Mouse (Mus musculus) heart, adult 18-20 months (tissue): ENCODE measurements around the gene Naa50. TPM values are rescaled to one million over a fixed set of nuclear protein-coding genes. Genes with fewer than 3 reads are reported as not detected.

ENCODE experiments used
- DNase-seq, 2 experiments: peaks; one replicate each; pipeline ENCODE4 v3.0.0; 2021 to 2022; ENCODE audit warnings: mixed read lengths in 1 of 2
- long read RNA-seq, 2 experiments: library from polyadenylated mRNA; stranded (forward); transcript quantifications; one replicate each; pipeline ENCODE4 v2.0.0; 2021
- total RNA-seq, 2 experiments: library from RNA; stranded (reverse); gene quantifications; 2 replicates each; pipeline ENCODE4 v1.2.3; 2021

Naa50 gene
- 10 to 100 TPM; 54.6 to 55.7 TPM for total RNA-seq
- long read RNA-seq, experiment 1, full-length matches to known transcripts = 32 of 37 reads
- long read RNA-seq, experiment 1, partial matches to known transcripts = 0 of 37 reads
- long read RNA-seq, experiment 1, other reads (novel, unspliced or antisense) = 5 of 37 reads
- long read RNA-seq, experiment 2, full-length matches to known transcripts = 13 of 15 reads
- long read RNA-seq, experiment 2, partial matches to known transcripts = 0 of 15 reads
- long read RNA-seq, experiment 2, other reads (novel, unspliced or antisense) = 2 of 15 reads

DNA sequence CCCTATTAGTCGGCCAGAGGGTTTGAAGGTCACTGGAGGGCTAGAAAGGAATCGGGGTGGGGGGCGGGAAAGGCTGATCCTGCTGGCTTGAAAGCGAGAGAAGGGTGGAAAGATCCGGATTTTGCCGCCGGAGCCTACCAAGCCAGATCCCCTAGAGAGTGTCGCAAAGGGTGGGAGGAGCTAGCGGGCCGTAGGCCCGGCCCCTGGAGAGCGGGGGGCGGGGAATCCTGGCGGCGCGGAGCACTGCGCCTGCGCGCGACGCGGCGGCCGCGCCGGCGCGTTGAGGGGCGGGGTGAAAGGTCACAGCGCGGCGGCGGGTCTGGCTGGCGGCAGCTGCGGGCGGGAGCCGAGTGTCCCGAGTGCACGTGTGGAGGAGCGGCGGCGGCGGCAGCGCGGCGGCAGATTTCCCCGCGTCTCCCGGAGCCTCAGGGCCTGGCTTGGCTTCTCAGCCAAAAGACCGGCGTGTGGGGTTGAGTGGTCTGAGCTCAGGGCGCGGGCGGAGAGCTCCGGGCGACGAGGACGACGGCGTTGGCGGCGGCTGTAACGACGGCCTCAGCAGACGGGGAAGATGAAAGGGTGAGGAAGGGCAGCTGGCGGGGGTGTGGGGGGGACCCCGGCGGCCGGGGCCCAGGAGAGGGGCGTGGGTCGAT, at the start of gene Naa50, which contains the start of gene Atp6v1a:
Gene Naa50 (plus strand): TSS at position 295 of the 650 bp plus-strand sequence.
Gene Atp6v1a (minus strand): TSS at position 170 of the 650 bp plus-strand sequence.
- DNase-seq = peak; percentile 91 to 93

DNA sequence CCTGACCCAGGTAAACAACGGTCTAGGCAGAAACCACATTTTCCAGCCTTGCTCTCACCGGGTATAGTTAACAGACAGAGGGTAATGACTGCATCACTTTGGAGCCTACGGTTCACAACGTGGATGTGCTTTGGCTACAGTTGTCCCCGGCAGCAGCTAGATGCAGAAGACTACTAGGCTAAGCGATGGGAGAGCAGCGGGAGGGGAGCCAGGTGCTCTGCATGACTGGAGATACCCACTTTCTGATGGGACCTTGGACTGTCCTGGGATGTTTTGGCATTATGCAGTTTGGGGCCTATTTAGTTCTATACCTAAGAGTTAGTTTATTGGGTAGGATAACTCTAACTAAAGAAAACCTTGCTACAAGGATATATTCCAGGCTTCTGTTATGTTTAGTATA, 40.3 kb upstream of the Naa50 start:
- DNase-seq = no peak

DNA sequence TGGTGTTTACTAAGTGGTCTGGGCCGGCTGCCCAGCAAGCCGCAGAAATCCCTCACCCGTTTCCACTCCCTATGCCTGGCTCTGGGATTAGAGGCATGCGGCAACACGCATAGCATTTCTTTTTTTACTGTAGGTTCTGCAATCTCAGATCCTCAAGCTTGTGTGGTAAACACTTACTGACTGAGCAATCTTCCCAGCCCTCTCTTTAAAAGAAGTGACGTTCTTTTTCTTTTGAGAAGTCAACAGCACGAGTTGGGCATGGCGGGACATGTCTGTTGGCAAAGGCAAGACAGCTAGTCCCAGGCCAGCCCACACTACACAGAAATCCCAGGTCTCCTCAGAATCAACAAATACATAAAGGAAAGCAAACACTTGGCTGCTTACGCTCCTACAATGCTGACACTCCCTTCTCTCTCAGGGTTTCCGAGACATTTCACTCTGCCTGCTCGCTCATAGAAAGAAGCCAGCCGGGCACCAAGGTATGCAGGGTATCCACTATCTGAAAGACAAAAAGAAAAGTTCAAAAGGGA, 38.4 kb upstream of the Naa50 start:
- no peak for DNase-seq

DNA sequence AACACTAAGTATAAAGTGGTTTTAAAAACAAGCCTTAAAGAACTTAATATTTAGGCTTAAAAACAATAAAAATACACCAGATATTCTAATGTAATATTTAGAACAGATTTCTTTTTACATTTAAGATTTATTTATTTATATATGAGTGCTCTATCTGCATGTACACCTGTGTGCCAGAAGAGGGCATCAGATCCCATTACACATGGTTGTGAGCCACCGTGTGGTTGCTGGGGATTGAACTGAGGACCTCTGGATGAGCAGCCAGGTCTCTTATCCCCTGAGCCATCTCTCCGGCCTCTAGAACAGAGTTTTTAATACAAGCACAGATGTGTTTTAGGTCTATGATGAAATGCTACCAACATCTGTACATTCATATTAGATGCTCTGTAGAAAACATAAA, 36.7 kb upstream of the Naa50 start:
- no peak for DNase-seq

DNA sequence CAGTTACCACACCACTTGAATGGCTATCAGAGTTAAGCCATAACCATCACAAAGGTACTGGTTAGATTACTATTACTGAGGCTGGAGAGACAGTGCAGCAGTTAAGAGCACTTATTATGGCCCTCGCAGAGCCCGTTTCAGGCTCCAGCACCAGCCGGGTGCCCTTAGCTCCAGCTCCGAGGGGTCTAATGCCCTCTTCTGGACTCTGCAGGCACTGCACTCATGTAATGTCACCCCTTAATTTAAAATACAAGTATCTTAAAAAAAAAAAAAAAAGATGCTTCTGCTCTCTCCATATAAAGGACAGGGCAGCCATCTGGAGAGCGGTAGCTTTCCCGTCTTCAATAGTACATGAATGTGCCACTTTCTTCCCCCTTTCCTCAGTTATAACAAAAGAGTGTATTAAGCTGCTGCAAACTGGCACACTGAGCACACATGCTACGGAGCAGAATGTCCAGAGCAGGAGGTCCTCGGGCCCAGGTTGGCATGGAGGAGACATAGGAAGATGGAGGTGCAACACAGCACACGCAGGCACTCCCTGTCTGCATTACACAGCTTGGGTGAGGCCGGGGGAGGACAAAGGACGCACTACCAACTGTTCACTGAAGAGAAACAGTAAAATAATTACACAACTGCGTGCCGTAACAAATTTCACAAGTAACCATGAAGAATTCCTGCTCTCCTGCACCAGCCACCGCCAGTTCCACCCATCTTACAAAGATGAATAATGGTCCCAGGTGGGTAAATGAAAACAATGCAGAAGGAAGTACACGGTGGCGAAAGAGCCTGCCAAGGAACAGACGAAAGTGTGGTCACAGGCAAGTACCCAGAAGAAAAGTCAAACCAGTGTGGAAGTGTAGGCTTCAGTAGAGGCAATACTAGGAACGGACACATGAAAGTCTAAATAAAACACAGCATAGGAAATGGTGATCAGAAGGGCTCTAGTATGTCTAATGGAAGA, 35.5 kb upstream of the Naa50 start:
- no peak for DNase-seq

DNA sequence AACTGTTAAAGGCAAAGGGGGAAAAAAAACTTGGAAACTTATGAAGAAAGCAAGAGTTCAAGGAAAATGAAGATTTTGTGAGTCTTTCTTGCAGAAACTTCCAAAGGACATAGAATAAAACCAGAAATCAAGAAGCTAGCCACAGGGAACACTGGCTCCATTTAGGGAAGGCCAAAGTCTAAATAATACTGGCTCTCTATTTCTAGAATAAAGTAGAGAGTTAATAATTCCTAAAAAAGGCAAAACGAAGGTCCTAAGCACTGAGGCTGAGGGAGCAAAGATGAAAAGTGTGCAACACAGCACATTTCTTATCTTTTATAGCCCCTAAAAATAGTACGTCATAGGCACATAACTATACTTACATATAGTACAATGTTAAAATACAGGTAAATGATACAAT, 34.4 kb upstream of the Naa50 start:
- DNase-seq = no peak

DNA sequence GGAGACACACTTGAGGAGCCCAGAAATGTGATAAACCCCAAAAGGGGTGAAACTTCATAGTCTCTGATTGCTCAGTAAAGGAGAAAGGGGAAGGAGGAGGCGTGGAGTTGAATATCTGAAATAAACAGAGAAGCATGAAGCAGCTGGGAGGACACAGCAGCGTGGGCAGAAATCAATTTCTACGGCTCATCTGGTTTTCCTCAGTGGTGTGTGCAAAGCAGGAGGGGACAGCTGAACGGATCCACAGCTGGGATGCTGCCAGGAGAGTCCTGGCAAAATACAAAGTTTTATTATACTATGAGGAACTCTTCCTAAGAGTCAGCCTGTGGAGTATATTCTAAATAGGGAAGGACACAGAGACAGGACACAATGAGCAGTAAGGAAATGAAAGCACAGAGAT, 30.6 kb upstream of the Naa50 start:
- DNase-seq = peak in 1 of 2 experiments; percentile 36

DNA sequence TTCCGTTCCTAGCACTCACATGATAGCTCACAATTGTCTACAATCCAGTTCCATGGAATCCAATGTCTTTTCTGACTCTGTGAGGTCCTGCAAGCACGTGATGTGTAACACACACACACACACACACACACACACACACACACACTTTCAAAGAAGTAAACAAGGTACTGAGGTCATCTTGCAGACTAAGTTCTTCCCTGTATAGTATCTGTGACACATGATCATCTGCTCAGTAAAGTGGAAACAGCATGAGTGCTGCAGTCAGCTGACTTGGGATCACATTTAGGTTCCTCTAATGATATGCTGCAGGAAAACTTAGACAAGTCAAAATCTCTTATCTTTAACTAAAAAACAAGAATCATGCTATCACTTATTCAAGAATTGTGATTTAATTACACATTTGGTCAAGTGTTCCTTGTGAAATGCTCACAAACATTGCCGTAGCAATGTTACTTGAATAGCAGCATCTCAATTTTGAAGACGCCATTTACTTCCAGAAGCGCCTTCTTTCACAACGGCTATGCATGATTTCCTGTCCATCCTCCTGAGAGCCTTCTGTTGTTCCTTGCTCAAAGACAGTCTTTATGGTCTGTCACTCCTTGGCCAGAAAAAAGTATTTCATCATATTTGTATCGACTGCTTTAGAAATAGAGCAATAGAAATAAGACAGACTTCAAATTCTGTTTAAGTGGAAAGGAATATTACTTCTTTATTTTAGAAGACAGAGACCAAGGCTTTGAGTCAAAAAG, 19.7 kb upstream of the Naa50 start:
- no peak for DNase-seq

DNA sequence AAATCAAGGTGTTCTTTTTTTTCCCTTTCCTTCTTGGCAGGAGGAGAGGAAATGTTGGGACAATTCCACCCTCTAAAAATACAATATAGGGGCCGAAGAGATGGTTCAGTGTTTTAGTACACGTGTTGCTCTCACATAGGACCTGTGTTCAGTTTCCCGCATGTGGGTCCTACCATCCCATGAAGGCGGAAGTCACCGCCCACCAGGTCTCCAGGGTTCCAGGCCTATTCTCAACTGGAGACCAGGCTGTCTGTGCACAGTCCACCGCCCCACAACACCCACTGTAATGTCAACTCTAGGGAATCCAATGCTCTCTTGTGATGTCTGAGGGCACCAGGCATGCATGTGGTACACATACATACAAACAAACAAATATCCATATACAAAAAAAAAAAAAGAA, 17.5 kb upstream of the Naa50 start:
- DNase-seq = no peak

DNA sequence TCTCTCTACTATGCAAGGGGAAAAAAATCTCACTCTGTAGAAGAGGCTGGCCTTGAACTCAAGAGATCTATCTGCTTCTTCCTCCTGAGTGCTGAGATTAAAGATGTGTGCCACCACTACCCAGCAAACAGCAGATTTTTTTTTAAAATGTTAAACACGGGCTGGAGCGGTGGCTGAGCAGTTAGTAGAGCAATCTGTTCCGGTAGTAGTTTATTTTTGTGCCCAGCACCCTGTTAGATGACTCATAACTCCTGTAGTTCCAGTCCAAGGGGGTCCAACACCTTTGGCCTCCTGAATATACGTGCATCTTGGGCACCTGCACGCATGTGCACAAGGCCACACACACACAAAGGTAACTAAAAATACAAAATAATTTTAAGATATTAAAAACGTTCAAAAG, 17.1 kb upstream of the Naa50 start:
- DNase-seq = no peak

DNA sequence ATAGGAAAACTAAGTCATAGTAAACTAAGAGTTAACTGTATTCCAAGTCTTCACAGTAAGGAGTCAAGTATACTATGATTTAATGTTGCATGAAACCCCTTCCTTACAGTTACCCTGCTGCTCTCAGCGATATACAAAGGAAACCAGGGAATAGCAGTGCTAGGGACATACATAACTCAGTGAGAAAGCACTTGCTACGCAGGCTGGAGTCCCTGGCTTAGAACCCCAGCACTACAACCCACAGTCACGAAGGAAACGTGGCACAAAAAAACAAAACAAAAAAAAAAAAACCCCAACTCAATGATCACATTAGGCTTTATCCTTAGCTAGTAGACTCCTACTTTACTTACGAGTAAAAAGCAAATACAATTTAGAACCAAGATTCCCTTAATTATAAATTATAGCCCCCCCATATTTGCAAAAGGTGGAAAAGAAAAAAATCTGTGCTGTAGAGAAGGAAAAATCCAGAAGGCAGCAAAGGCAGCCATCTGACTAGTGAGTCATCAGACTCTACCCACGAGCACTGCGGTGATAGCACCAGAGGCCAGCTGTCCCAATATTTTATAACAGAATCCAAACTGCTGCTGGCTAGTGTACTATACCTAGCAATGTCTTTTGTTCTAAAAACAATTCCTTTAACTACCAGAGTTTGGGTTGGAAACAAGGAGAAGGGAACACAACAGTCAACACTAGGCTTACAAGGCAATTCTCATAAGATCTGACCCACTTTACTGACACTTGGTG, 16.5 kb upstream of the Naa50 start:
- peak; percentile 35 to 45 for DNase-seq

DNA sequence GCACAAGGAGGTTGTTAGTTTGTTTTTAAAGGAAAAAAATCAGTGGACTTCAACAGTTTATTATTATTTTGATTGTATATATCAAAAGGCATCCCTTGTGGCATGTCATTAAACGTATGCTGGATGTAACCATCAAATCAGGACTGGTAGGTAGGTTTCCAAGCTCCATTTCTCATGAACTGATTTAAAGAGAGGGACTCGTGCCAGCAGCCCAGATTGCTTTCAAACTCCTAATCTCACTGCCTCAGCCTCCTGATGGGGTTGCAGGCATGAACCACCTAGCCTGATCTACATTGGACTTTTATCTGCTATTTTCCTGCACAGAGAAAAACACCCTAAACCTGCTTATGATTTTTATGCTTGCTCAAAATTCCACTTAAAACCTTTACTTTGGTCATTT, 15.8 kb upstream of the Naa50 start:
- no peak for DNase-seq

DNA sequence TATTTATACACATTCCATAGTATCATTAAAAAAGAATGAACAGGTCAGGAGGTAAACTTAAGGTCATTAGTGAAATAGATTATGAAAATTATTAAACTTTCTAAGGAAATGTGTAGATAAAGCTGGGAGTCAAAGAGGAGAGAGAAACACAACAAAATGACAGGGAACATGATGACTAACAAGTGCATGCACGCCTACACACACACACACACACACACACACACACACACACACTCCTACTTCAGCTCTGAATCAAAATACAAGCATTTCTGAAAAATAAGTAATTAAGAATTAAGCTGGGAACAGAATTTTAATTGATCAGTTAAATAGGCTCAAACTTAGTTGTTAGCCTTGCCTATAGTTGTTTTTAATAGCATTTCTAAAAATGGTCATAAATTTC, 14.9 kb upstream of the Naa50 start:
- DNase-seq = no peak

DNA sequence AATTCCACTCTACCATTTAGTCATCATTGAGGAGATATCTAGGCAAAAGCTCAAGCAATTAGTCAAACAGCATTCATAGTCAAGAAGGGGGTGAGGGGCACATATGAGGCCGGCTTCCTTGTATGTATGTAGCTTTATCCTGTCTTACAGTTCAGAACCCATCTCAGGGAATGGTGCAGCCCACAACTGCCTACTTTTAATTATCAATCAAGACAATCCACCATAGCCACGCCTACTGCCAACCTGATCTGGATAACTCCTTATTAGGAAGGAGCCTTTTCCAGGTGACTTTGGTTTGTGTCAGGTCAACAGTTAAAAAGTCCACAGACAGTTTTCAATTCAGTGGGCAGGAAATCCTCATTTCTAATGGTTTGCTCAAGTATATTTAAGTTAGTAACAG, 14.2 kb upstream of the Naa50 start:
- no peak for DNase-seq

DNA sequence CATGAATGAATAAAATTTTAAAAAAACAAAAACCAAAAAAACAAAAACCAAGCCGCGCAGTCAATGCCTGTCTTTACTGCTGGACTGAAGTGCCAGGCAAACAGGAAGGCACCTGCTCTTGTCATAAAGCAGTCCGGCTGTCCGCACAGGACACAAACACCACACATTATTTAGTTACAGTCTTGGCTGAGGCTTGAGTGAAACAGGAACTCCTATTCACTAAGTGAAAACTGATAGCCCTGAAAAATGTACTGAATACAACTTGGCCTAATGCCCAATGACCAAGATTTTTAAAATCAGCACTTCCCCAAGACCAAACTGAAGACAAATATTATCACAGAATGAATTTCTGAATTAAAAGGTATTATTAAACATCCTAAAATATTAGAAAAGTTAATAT, 13.2 kb upstream of the Naa50 start:
- DNase-seq = no peak

DNA sequence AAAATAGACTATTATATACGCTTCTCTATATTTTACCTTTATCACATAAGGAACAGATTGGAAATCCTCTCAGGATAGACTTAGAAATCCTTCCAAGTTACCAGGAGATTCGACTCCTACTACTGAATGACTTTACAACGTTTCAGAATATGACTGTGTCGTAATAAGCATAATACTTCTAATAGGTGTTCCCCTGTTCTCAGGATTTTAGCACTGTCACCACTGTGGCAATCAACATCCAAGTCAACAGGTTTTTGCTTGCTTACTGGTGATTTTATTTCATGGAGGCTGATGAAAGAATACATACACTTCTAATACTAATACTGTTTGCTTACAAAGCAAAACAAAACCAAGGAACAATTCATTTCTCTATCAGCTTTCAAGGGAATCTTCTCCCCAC, 7.3 kb upstream of the Naa50 start:
- no peak for DNase-seq

DNA sequence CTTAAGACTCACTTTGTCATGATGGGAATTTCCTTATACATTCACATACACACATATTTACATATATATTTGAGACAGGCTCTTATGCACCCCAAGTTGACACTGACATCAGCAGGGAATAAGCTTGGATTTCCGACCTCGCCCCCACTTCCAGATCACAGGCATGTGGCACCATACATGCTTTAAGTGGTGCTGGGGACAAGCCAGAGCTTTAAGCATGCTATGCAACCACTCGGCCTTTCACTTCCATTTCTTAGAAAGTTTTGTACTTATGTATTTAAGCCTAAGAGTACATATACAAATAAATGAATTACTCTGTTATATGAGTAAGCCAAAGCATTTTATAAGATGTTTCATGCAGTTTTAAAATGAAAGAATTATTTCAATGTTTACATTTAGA, 6.4 kb upstream of the Naa50 start:
- no peak for DNase-seq

DNA sequence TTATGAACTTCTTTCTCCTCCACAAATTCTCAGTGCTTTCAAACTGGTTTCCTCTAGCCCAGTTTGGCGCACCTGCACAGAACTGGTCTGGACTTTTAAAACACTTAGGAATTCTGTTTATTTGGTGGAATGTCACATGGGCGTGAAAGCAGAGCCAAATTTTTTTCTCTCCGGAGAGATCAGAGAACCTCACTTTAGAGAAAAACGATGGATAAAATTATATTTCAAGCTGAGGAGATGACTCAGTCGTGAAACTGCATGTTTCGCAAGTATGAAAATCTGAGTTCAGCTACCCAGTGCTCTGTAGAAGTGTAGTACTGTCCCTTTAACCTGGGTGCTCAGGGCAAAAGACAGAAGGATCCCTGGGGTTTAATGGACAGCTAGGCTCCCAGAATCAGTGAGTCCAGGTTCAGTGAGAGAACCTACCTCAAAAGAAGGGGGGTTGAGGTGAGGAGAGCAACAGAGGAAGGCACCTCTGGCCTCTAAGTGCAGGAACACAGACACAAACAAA, 3.1 kb upstream of the Naa50 start:
- no peak for DNase-seq

DNA sequence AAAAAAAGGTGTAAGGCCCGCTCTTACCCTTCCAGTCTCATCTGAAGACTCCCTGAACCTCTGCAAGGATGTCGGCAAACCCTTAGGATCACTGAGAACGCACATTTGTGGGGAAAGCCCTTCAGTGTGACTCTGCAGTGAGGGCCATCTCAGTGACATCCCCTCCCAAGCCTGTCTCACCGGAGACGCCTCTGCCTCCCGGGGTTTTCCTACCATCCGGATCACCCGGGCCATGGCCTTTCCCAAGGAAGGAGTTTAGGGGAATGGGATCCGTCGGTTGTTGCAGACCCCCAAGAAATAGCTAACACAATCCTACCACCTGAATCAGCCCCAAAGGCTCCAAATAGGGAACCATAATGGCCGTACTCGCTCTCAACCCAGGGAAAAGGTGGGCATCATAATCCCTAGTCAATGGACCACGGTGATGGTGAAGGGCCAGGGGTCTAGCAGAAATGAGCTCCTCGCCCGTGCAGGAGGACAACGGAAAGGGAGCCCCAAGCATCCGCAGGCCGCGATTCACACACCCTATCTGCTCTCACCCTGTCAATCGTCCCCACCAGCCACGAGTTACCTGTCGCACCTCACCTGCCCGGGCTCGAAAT, 1.2 kb upstream of the Naa50 start:
- peak in 1 of 2 experiments; percentile 27 for DNase-seq

DNA sequence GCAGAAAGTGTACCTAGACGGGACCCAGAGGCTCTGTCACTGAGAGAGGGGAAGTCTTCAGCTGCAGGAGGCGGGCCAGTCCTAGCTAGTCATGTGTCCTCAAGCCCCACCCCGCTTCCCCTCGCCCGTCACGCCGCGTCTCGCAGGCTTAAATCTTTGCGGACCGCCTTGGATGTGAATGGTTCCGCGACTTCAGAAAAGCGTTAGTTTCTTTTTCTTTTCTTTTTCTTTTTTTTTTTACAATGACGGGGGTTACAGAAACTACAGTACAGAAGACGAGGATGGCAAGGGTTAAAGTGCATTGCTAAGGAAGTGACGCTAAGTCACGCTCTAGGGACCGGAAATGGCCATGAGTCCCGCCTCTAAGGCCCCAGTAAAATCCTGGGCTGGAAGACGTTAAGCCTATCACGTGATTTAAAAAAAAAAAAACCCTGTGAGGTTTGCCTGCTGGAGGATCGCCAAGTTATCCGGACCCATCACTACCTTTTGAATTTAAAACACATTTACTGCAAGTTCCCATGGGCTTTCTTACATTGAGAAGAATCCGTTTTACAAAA, 573 bp upstream of the Naa50 start:
- peak; percentile 93 for DNase-seq
